Comparison of ENCODE assay signal across 31 mouse cellular contexts in genomic region chr5:43810427-43811062, GRCm38 (mm10). TPM values are rescaled to one million over a fixed set of nuclear protein-coding genes. Genes with fewer than 3 reads are reported as not detected.
A peak's percentile ranks its signal among the peaks of the same experiment; 100 is the strongest.
DNase-seq lines count a peak whose midpoint lies in the region; ATAC-seq and TF ChIP-seq lines count a peak whose summit lies in the region.
"Had no signal": no experiment of that assay in that cellular context is flagged by ENCODE, and none has a peak within 500 bp of the region (broad histone marks: within the 10 kb centered on the region; RNA-seq: fewer than 3 reads in every experiment).

No protein-coding gene starts in this region.

- H3K4me2 ChIP-seq in liver, embryonic 12.5 days: no peak overlapping the region
- no peak overlapping the region for H3K4me2 ChIP-seq in liver, postnatal 0 days (ENCODE audit: low read depth, low read length)
- peak overlapping the region; percentile 13; the same call in 1 of the 2 replicates for H3K4me2 ChIP-seq in intestine, embryonic 14.5 days (ENCODE audit: low read length)
- no peak overlapping the region for H3K4me2 ChIP-seq in liver, embryonic 16.5 days (ENCODE audit: low read depth, low read length)
- H3K4me2 ChIP-seq in stomach, postnatal 0 days (replicated peaks; ENCODE audit: low read depth): no peak overlapping the region
- no peak overlapping the region for H3K4me2 ChIP-seq in forebrain, embryonic 13.5 days
- H3K4me2 ChIP-seq: embryonic facial prominence, embryonic 12.5 days; forebrain, embryonic 15.5 days; heart, embryonic 12.5 days; hindbrain, embryonic 14.5 days; limb, embryonic 15.5 days; midbrain, embryonic 12.5 days; neural tube, embryonic 13.5 days had no signal

- H3K4me1 ChIP-seq in liver, embryonic 12.5 days: 0 out of 2 replicates have a peak, but pooled peaks cover 3% of the 10 kb centered on the region
- H3K4me1 ChIP-seq in liver, postnatal 0 days (ENCODE audit: insufficient read depth): peaks cover 10% of the 10 kb centered on the region; the same call in 1 of the 2 replicates
- H3K4me1 ChIP-seq in intestine, embryonic 14.5 days (replicated peaks; ENCODE audit: control insufficient read depth, insufficient read depth, low read length): peaks cover 4% of the 10 kb centered on the region; the same call in 1 of the 2 replicates
- no peaks in the 10 kb centered on the region for H3K4me1 ChIP-seq in liver, embryonic 16.5 days (ENCODE audit: control insufficient read depth, low read depth, low read length)
- no peaks in the 10 kb centered on the region for H3K4me1 ChIP-seq in stomach, postnatal 0 days (replicated peaks; ENCODE audit: control insufficient read depth, insufficient read depth)
- H3K4me1 ChIP-seq in forebrain, embryonic 13.5 days: peaks cover 2% of the 10 kb centered on the region; the same call in 1 of the 2 replicates
- H3K4me1 ChIP-seq: embryonic facial prominence, embryonic 12.5 days; heart, embryonic 12.5 days; midbrain, embryonic 12.5 days had no signal

- no peak for DNase-seq in liver, postnatal 0 days
- no peak for DNase-seq in intestine, embryonic 14.5 days (ENCODE audit: low spot score)
- DNase-seq in stomach, postnatal 0 days (ENCODE audit: low spot score): no peak
- DNase-seq in frontal cortex, postnatal 14 days (ENCODE audit: low spot score in 2 of 2): no peak
- DNase-seq: adrenal gland, postnatal 14 days; cerebellum, adult 11 months; cerebellum, adult 9-11 months; embryo, embryonic 11 days; gastrocnemius, postnatal 10 days; heart, adult 18-20 months; heart, postnatal 4 days; kidney, adult 9 months; kidney, postnatal 10 days; layer of hippocampus, postnatal 36 days; lung, postnatal 4 days; right cerebral cortex, postnatal 4 days; thymus, adult 18-20 months; thymus, postnatal 25 days had no signal

- no peaks in the 10 kb centered on the region for H3K36me3 ChIP-seq in liver, embryonic 12.5 days
- no peaks in the 10 kb centered on the region for H3K36me3 ChIP-seq in liver, postnatal 0 days (replicated peaks; ENCODE audit: insufficient read depth, low read length)
- no peaks in the 10 kb centered on the region for H3K36me3 ChIP-seq in intestine, embryonic 14.5 days (ENCODE audit: control insufficient read depth, insufficient read depth, low read length)
- no peaks in the 10 kb centered on the region for H3K36me3 ChIP-seq in liver, embryonic 16.5 days (ENCODE audit: control insufficient read depth, insufficient read depth)
- H3K36me3 ChIP-seq in stomach, postnatal 0 days (ENCODE audit: control insufficient read depth, insufficient read depth, low read length): no peaks in the 10 kb centered on the region
- H3K36me3 ChIP-seq in forebrain, embryonic 13.5 days (ENCODE audit: poor library complexity, severe bottlenecking): no peaks in the 10 kb centered on the region
- H3K36me3 ChIP-seq: embryonic facial prominence, embryonic 12.5 days; forebrain, embryonic 15.5 days; G1E; heart, embryonic 12.5 days; limb, embryonic 10.5 days; limb, embryonic 15.5 days; midbrain, embryonic 12.5 days; neural tube, embryonic 13.5 days had no signal

- no peak for TF ChIP-seq CTCF in liver, postnatal 0 days (IDR thresholded peaks at IDR 0.05; ENCODE audit: low read depth)
- no peak for TF ChIP-seq CTCF in stomach, postnatal 0 days (IDR thresholded peaks at IDR 0.05; ENCODE audit: low read depth)

- H3K4me3 ChIP-seq in liver, embryonic 12.5 days: no peak overlapping the region
- no peak overlapping the region for H3K4me3 ChIP-seq in liver, postnatal 0 days (ENCODE audit: low read depth, low read length)
- H3K4me3 ChIP-seq in intestine, embryonic 14.5 days (ENCODE audit: low read depth, low read length): no peak overlapping the region
- H3K4me3 ChIP-seq in liver, embryonic 16.5 days (ENCODE audit: low read depth, low read length): no peak overlapping the region
- no peak overlapping the region for H3K4me3 ChIP-seq in stomach, postnatal 0 days (ENCODE audit: low read depth, low read length)
- H3K4me3 ChIP-seq in forebrain, embryonic 13.5 days: no peak overlapping the region
- H3K4me3 ChIP-seq: embryonic facial prominence, embryonic 12.5 days; forebrain, embryonic 15.5 days; heart, embryonic 12.5 days; limb, embryonic 10.5 days; limb, embryonic 15.5 days; megakaryocyte, embryonic 14.5 days; midbrain, embryonic 12.5 days; neural tube, embryonic 13.5 days had no signal

- 69% methylated on average over 1 of the region's 1 CpGs for WGBS in liver, embryonic 12.5 days (ENCODE audit: insufficient replicate concordance)
- 61% methylated on average over 1 of the region's 1 CpGs for WGBS in liver, postnatal 0 days (ENCODE audit: insufficient replicate concordance)
- WGBS in intestine, embryonic 14.5 days: 76% methylated on average over 1 of the region's 1 CpGs
- WGBS in liver, embryonic 16.5 days (ENCODE audit: insufficient replicate concordance): 68% methylated on average over 1 of the region's 1 CpGs
- WGBS in stomach, postnatal 0 days: 69% methylated on average over 1 of the region's 1 CpGs
- 90% methylated on average over 1 of the region's 1 CpGs for WGBS in forebrain, embryonic 13.5 days

- TF ChIP-seq EP300 in liver, postnatal 0 days (IDR thresholded peaks at IDR 0.05; ENCODE audit: low read depth): no peak
- no peak for TF ChIP-seq EP300 in stomach, postnatal 0 days (optimal IDR thresholded peaks at IDR 0.05)

- H3K27ac ChIP-seq in liver, embryonic 12.5 days: no peak overlapping the region
- H3K27ac ChIP-seq in liver, postnatal 0 days (ENCODE audit: low read depth): no peak overlapping the region
- peak overlapping the region; percentile 54 for H3K27ac ChIP-seq in intestine, embryonic 14.5 days (ENCODE audit: low read depth)
- no peak overlapping the region for H3K27ac ChIP-seq in liver, embryonic 16.5 days (ENCODE audit: low read length)
- H3K27ac ChIP-seq in stomach, postnatal 0 days (replicated peaks): no peak overlapping the region
- H3K27ac ChIP-seq in forebrain, embryonic 13.5 days: no peak overlapping the region
- H3K27ac ChIP-seq: embryonic facial prominence, embryonic 12.5 days; forebrain, embryonic 15.5 days; hindbrain, embryonic 14.5 days; limb, embryonic 10.5 days; limb, embryonic 15.5 days; midbrain, embryonic 12.5 days; neural tube, embryonic 13.5 days had no signal

- H3K9me3 ChIP-seq in liver, embryonic 12.5 days (replicated peaks): no peaks in the 10 kb centered on the region
- H3K9me3 ChIP-seq in liver, postnatal 0 days (ENCODE audit: low read length): no peaks in the 10 kb centered on the region
- H3K9me3 ChIP-seq in intestine, embryonic 14.5 days (ENCODE audit: control insufficient read depth, low read length): no peaks in the 10 kb centered on the region
- H3K9me3 ChIP-seq in liver, embryonic 16.5 days (replicated peaks; ENCODE audit: control insufficient read depth, low read length): no peaks in the 10 kb centered on the region
- no peaks in the 10 kb centered on the region for H3K9me3 ChIP-seq in stomach, postnatal 0 days (ENCODE audit: control insufficient read depth, low read length)
- H3K9me3 ChIP-seq in forebrain, embryonic 13.5 days (replicated peaks): no peaks in the 10 kb centered on the region
- H3K9me3 ChIP-seq: embryonic facial prominence, embryonic 12.5 days; forebrain, embryonic 15.5 days; G1E; heart, embryonic 12.5 days; limb, embryonic 10.5 days; limb, embryonic 15.5 days; midbrain, embryonic 12.5 days; neural tube, embryonic 13.5 days had no signal

- no peak overlapping the region for H3K9ac ChIP-seq in liver, embryonic 12.5 days
- no peak overlapping the region for H3K9ac ChIP-seq in liver, postnatal 0 days (replicated peaks)
- H3K9ac ChIP-seq in intestine, embryonic 14.5 days (ENCODE audit: low read length): no peak overlapping the region
- H3K9ac ChIP-seq in liver, embryonic 16.5 days (ENCODE audit: low read depth, low read length): no peak overlapping the region
- H3K9ac ChIP-seq in stomach, postnatal 0 days (ENCODE audit: low read length): no peak overlapping the region
- no peak overlapping the region for H3K9ac ChIP-seq in forebrain, embryonic 13.5 days
- H3K9ac ChIP-seq: embryonic facial prominence, embryonic 12.5 days; forebrain, embryonic 15.5 days; heart, embryonic 12.5 days; hindbrain, embryonic 14.5 days; limb, embryonic 15.5 days; midbrain, embryonic 12.5 days; neural tube, embryonic 13.5 days had no signal

- peaks cover 8% of the 10 kb centered on the region for H3K27me3 ChIP-seq in liver, embryonic 12.5 days (replicated peaks)
- no peaks in the 10 kb centered on the region for H3K27me3 ChIP-seq in liver, postnatal 0 days (ENCODE audit: insufficient read depth, low read length)
- H3K27me3 ChIP-seq in intestine, embryonic 14.5 days (replicated peaks; ENCODE audit: control insufficient read depth, insufficient read depth, low read length): no peaks in the 10 kb centered on the region
- H3K27me3 ChIP-seq in liver, embryonic 16.5 days (ENCODE audit: control insufficient read depth, insufficient read depth, low read depth, low read length): peaks cover 6% of the 10 kb centered on the region
- no peaks in the 10 kb centered on the region for H3K27me3 ChIP-seq in stomach, postnatal 0 days (ENCODE audit: control insufficient read depth, insufficient read depth, low read length)
- no peaks in the 10 kb centered on the region for H3K27me3 ChIP-seq in forebrain, embryonic 13.5 days
- H3K27me3 ChIP-seq: embryonic facial prominence, embryonic 12.5 days; forebrain, embryonic 15.5 days; heart, embryonic 12.5 days; limb, embryonic 15.5 days; midbrain, embryonic 12.5 days; neural tube, embryonic 13.5 days had no signal

- peak; percentile 34 for ATAC-seq in liver, embryonic 12.5 days
- no peak for ATAC-seq in liver, postnatal 0 days
- peak; percentile 88 for ATAC-seq in intestine, embryonic 14.5 days (replicated peaks; ENCODE audit: low FRiP score, low TSS enrichment, low read depth)
- peak; percentile 53 for ATAC-seq in liver, embryonic 16.5 days (ENCODE audit: low read depth)
- ATAC-seq in stomach, postnatal 0 days (ENCODE audit: low FRiP score, low TSS enrichment): peak; percentile 70
- no peak for ATAC-seq in forebrain, embryonic 13.5 days
- ATAC-seq: forebrain, embryonic 15.5 days had no signal

RNA-seq across cellular contexts. Expression of gene Bst1, which starts 8.1 kb away (rescaled TPM):
- 0.20 and 0.26 TPM in 2 replicates for polyA plus RNA-seq in liver, embryonic 12.5 days (2016; fragmentation: Nextera tagmentation; extraction: Ambion mirVana)
- polyA plus RNA-seq in liver, postnatal 0 days (2015; fragmentation: Nextera tagmentation; extraction: Ambion mirVana): 3.1 TPM in 2 replicates
- polyA plus RNA-seq in intestine, embryonic 14.5 days (2014; fragmentation: Nextera tagmentation; extraction: Ambion mirVana): 0.26 and 0.38 TPM in 2 replicates
- polyA plus RNA-seq in liver, embryonic 16.5 days (2015; fragmentation: Nextera tagmentation; extraction: Ambion mirVana): 1.6 and 1.8 TPM in 2 replicates
- polyA plus RNA-seq in stomach, postnatal 0 days (2015; fragmentation: Nextera tagmentation; extraction: Ambion mirVana): 3.6 and 4.4 TPM in 2 replicates
- polyA plus RNA-seq in forebrain, embryonic 13.5 days (2015; fragmentation: Nextera tagmentation; extraction: Ambion mirVana): not detected in 2 replicates
- polyA plus RNA-seq: forebrain, embryonic 15.5 days; G1E; hindbrain, embryonic 14.5 days had no signal

RNA-seq across cellular contexts. Expression of gene Fbxl5, which starts 10.9 kb away (rescaled TPM):
- 26.7 and 27.3 TPM in 2 replicates for polyA plus RNA-seq in liver, embryonic 12.5 days (2016; fragmentation: Nextera tagmentation; extraction: Ambion mirVana)
- 15.9 and 16.5 TPM in 2 replicates for polyA plus RNA-seq in liver, postnatal 0 days (2015; fragmentation: Nextera tagmentation; extraction: Ambion mirVana)
- polyA plus RNA-seq in intestine, embryonic 14.5 days (2014; fragmentation: Nextera tagmentation; extraction: Ambion mirVana): 65.6 and 71.0 TPM in 2 replicates
- polyA plus RNA-seq in liver, embryonic 16.5 days (2015; fragmentation: Nextera tagmentation; extraction: Ambion mirVana): 20.9 and 21.2 TPM in 2 replicates
- 44.0 and 45.7 TPM in 2 replicates for polyA plus RNA-seq in stomach, postnatal 0 days (2015; fragmentation: Nextera tagmentation; extraction: Ambion mirVana)
- 64.5 and 69.8 TPM in 2 replicates for polyA plus RNA-seq in forebrain, embryonic 13.5 days (2015; fragmentation: Nextera tagmentation; extraction: Ambion mirVana)

RNA-seq across cellular contexts. Expression of gene Cd38, which starts 57.8 kb away (rescaled TPM):
- polyA plus RNA-seq in liver, embryonic 12.5 days (2016; fragmentation: Nextera tagmentation; extraction: Ambion mirVana): 13.2 and 13.9 TPM in 2 replicates
- polyA plus RNA-seq in liver, postnatal 0 days (2015; fragmentation: Nextera tagmentation; extraction: Ambion mirVana): 18.6 and 20.5 TPM in 2 replicates
- 14.4 and 15.8 TPM in 2 replicates for polyA plus RNA-seq in intestine, embryonic 14.5 days (2014; fragmentation: Nextera tagmentation; extraction: Ambion mirVana)
- polyA plus RNA-seq in liver, embryonic 16.5 days (2015; fragmentation: Nextera tagmentation; extraction: Ambion mirVana): 15.3 and 16.6 TPM in 2 replicates
- 4.9 and 5.1 TPM in 2 replicates for polyA plus RNA-seq in stomach, postnatal 0 days (2015; fragmentation: Nextera tagmentation; extraction: Ambion mirVana)
- polyA plus RNA-seq in forebrain, embryonic 13.5 days (2015; fragmentation: Nextera tagmentation; extraction: Ambion mirVana): 2.2 and 2.5 TPM in 2 replicates
- polyA plus RNA-seq: G1E had no signal

Comparison
In these comparisons a context has a peak if more than half of its experiments do, and no peak if none do; other contexts are left out.
1. ATAC-seq: peak in liver, embryonic 12.5 days (single experiment), intestine, embryonic 14.5 days (single experiment), liver, embryonic 16.5 days (single experiment) and stomach, postnatal 0 days (single experiment); none in liver, postnatal 0 days (single experiment) and forebrain, embryonic 13.5 days (single experiment).